Mouse (Mus musculus): ENCODE data around the gene Ncoa3. TPM values are rescaled to one million over a fixed set of nuclear protein-coding genes. Genes with fewer than 3 reads are reported as not detected.
"Not testable (repeated sequence)": the region's sequence is repeated elsewhere in the genome, so short reads cannot be mapped to it uniquely, and the experiment has no call there.

Gene Ncoa3
- polyA plus RNA-seq, 1 experiment, result 5.6 TPM

GRCm38 (mm10) chr2:166082193-166082592 is 89.8 kb downstream of the Ncoa3 start:
- Histone ChIP-seq H3K79me2 (ENCODE audit: control insufficient read depth, insufficient read depth) (no peaks in the 10 kb centered on the region), H3K36me3 (ENCODE audit: control insufficient read depth, insufficient read depth) (no peaks in the 10 kb centered on the region), H3K27me3 (ENCODE audit: control insufficient read depth, insufficient read depth, insufficient read length) (no peaks in the 10 kb centered on the region), H3K4me3 (ENCODE audit: insufficient read depth, poor library complexity, severe bottlenecking) (no peak overlapping the region), H3K79me3 (ENCODE audit: low read depth) (no peaks in the 10 kb centered on the region), H3ac (ENCODE audit: control insufficient read depth, insufficient read length, low read depth) (no peak overlapping the region)
- TF ChIP-seq MAX (IDR thresholded peaks at IDR 0.05), result no peak
- no peak for TF ChIP-seq FOSL1 (IDR thresholded peaks at IDR 0.05; ENCODE audit: insufficient read depth, low read length, poor library complexity, severe bottlenecking)
- peak; percentile 95 for TF ChIP-seq CTCF (IDR thresholded peaks at IDR 0.05; ENCODE audit: control insufficient read depth, insufficient read depth, insufficient read length)
- TF ChIP-seq MYOD1 (IDR thresholded peaks at IDR 0.05; ENCODE audit: control insufficient read depth, insufficient read length, low read depth), result no peak
- TF ChIP-seq CEBPB (IDR thresholded peaks at IDR 0.05; ENCODE audit: low read depth), result no peak
- no peak for TF ChIP-seq MYOG (IDR thresholded peaks at IDR 0.05; ENCODE audit: control insufficient read depth, extremely low read depth, insufficient read length)
- no peak for TF ChIP-seq USF1 (IDR thresholded peaks at IDR 0.05; ENCODE audit: low read depth)

GRCm38 (mm10) chr2:166082661-166083060 is 90.2 kb downstream of the Ncoa3 start:
- H3K4me3 ChIP-seq (ENCODE audit: insufficient read depth, poor library complexity, severe bottlenecking), result no peak overlapping the region
- H3K27me3 ChIP-seq (ENCODE audit: control insufficient read depth, insufficient read depth, insufficient read length), result no peaks in the 10 kb centered on the region
- TF ChIP-seq MYOD1 (IDR thresholded peaks at IDR 0.05; ENCODE audit: control insufficient read depth, insufficient read length, low read depth), result no peak
- no peak for TF ChIP-seq MAX (IDR thresholded peaks at IDR 0.05)
- TF ChIP-seq MYOG (IDR thresholded peaks at IDR 0.05; ENCODE audit: control insufficient read depth, extremely low read depth, insufficient read length), result no peak
- TF ChIP-seq USF1 (IDR thresholded peaks at IDR 0.05; ENCODE audit: low read depth), result no peak
- no peak for TF ChIP-seq CEBPB (IDR thresholded peaks at IDR 0.05; ENCODE audit: low read depth)
- H3ac ChIP-seq (ENCODE audit: control insufficient read depth, insufficient read length, low read depth), result no peak overlapping the region
- H3K79me3 ChIP-seq (ENCODE audit: low read depth), result no peaks in the 10 kb centered on the region
- no peaks in the 10 kb centered on the region for H3K79me2 ChIP-seq (ENCODE audit: control insufficient read depth, insufficient read depth)
- no peaks in the 10 kb centered on the region for H3K36me3 ChIP-seq (ENCODE audit: control insufficient read depth, insufficient read depth)

- Histone ChIP-seq H3K27me3 (ENCODE audit: control insufficient read depth, insufficient read depth, insufficient read length) (no peaks in the 10 kb centered on the region), H3K79me2 (ENCODE audit: control insufficient read depth, insufficient read depth) (no peaks in the 10 kb centered on the region), H3K79me3 (ENCODE audit: low read depth) (no peaks in the 10 kb centered on the region), H3K4me3 (ENCODE audit: insufficient read depth, poor library complexity, severe bottlenecking) (no peak overlapping the region), H3K36me3 (ENCODE audit: control insufficient read depth, insufficient read depth) (no peaks in the 10 kb centered on the region), H3ac (ENCODE audit: control insufficient read depth, insufficient read length, low read depth) (no peak overlapping the region)
- TF ChIP-seq FOSL1 (IDR thresholded peaks at IDR 0.05; ENCODE audit: insufficient read depth, low read length, poor library complexity, severe bottlenecking), result no peak
- no peak for TF ChIP-seq MYOD1 (IDR thresholded peaks at IDR 0.05; ENCODE audit: control insufficient read depth, insufficient read length, low read depth)
- no peak for TF ChIP-seq MAX (IDR thresholded peaks at IDR 0.05)
- TF ChIP-seq CEBPB (IDR thresholded peaks at IDR 0.05; ENCODE audit: low read depth), result no peak
- TF ChIP-seq CTCF (IDR thresholded peaks at IDR 0.05; ENCODE audit: control insufficient read depth, insufficient read depth, insufficient read length), result no peak
- TF ChIP-seq MYOG (IDR thresholded peaks at IDR 0.05; ENCODE audit: control insufficient read depth, extremely low read depth, insufficient read length), result no peak
Observed at GRCm38 (mm10) chr2:166083542-166084031, 91.2 kb downstream of the Ncoa3 start.

GRCm38 (mm10) chr2:166084111-166084510 is 91.7 kb downstream of the Ncoa3 start:
- TF ChIP-seq FOSL1 (IDR thresholded peaks at IDR 0.05; ENCODE audit: insufficient read depth, low read length, poor library complexity, severe bottlenecking) (no peak), MYOD1 (IDR thresholded peaks at IDR 0.05; ENCODE audit: control insufficient read depth, insufficient read length, low read depth) (no peak), CTCF (IDR thresholded peaks at IDR 0.05; ENCODE audit: control insufficient read depth, insufficient read depth, insufficient read length) (no peak), USF1 (IDR thresholded peaks at IDR 0.05; ENCODE audit: low read depth) (no peak), MAX (IDR thresholded peaks at IDR 0.05) (no peak), MYOG (IDR thresholded peaks at IDR 0.05; ENCODE audit: control insufficient read depth, extremely low read depth, insufficient read length) (no peak), CEBPB (IDR thresholded peaks at IDR 0.05; ENCODE audit: low read depth) (no peak)
- H3K36me3 ChIP-seq (ENCODE audit: control insufficient read depth, insufficient read depth), result no peaks in the 10 kb centered on the region

GRCm38 (mm10) chr2:166084964-166085363 is 92.5 kb downstream of the Ncoa3 start:
- H3K79me2 ChIP-seq (ENCODE audit: control insufficient read depth, insufficient read depth); H3K27me3 ChIP-seq (ENCODE audit: control insufficient read depth, insufficient read depth, insufficient read length); H3K79me3 ChIP-seq (ENCODE audit: low read depth); H3K36me3 ChIP-seq (ENCODE audit: control insufficient read depth, insufficient read depth); H3K4me3 ChIP-seq (ENCODE audit: insufficient read depth, poor library complexity, severe bottlenecking); H3ac ChIP-seq (ENCODE audit: control insufficient read depth, insufficient read length, low read depth): not testable (repeated sequence)
- peak; percentile 55 for TF ChIP-seq CTCF (IDR thresholded peaks at IDR 0.05; ENCODE audit: control insufficient read depth, insufficient read depth, insufficient read length)

More at GRCm38 (mm10) chr2:166084111-166084510, 91.7 kb downstream of the Ncoa3 start:
- no peaks in the 10 kb centered on the region for H3K79me2 ChIP-seq (ENCODE audit: control insufficient read depth, insufficient read depth)
- no peaks in the 10 kb centered on the region for H3K79me3 ChIP-seq (ENCODE audit: low read depth)
- no peaks in the 10 kb centered on the region for H3K27me3 ChIP-seq (ENCODE audit: control insufficient read depth, insufficient read depth, insufficient read length)
- no peak overlapping the region for H3K4me3 ChIP-seq (ENCODE audit: insufficient read depth, poor library complexity, severe bottlenecking)
- H3ac ChIP-seq (ENCODE audit: control insufficient read depth, insufficient read length, low read depth), result no peak overlapping the region

- Histone ChIP-seq H3ac (ENCODE audit: control insufficient read depth, insufficient read length, low read depth) (no peak overlapping the region), H3K79me2 (ENCODE audit: control insufficient read depth, insufficient read depth) (no peaks in the 10 kb centered on the region), H3K36me3 (ENCODE audit: control insufficient read depth, insufficient read depth) (no peaks in the 10 kb centered on the region), H3K27me3 (ENCODE audit: control insufficient read depth, insufficient read depth, insufficient read length) (no peaks in the 10 kb centered on the region), H3K79me3 (ENCODE audit: low read depth) (no peaks in the 10 kb centered on the region), H3K4me3 (ENCODE audit: insufficient read depth, poor library complexity, severe bottlenecking) (no peak overlapping the region)
- TF ChIP-seq CTCF (IDR thresholded peaks at IDR 0.05; ENCODE audit: control insufficient read depth, insufficient read depth, insufficient read length) (no peak), MAX (IDR thresholded peaks at IDR 0.05) (no peak), MYOG (IDR thresholded peaks at IDR 0.05; ENCODE audit: control insufficient read depth, extremely low read depth, insufficient read length) (no peak), USF1 (IDR thresholded peaks at IDR 0.05; ENCODE audit: low read depth) (no peak), FOSL1 (IDR thresholded peaks at IDR 0.05; ENCODE audit: insufficient read depth, low read length, poor library complexity, severe bottlenecking) (no peak), MYOD1 (IDR thresholded peaks at IDR 0.05; ENCODE audit: control insufficient read depth, insufficient read length, low read depth) (no peak), CEBPB (IDR thresholded peaks at IDR 0.05; ENCODE audit: low read depth) (no peak)
Observed at GRCm38 (mm10) chr2:166085780-166086179, 93.3 kb downstream of the Ncoa3 start.

Measured in C2C12 (cell line).